8 mouse cellular contexts compared by ENCODE assay signal in genomic region chr10:123195501-123195900, GRCm38 (mm10). TPM values are rescaled to one million over a fixed set of nuclear protein-coding genes. Genes with fewer than 3 reads are reported as not detected.
DNase-seq lines count a peak whose midpoint lies in the region; ATAC-seq and TF ChIP-seq lines count a peak whose summit lies in the region.

No protein-coding gene starts in this region.

- peak overlapping the region; percentile 88 for H3K4me3 ChIP-seq in erythroblast, embryonic 14.5 days (replicated peaks)
- H3K4me3 ChIP-seq in bone marrow macrophage, adult 2 months (ENCODE audit: insufficient read depth, low read length), result peak overlapping the region; percentile 71
- peak overlapping the region; percentile 90 for H3K4me3 ChIP-seq in hindbrain, embryonic 16.5 days (ENCODE audit: low read length)

- ATAC-seq in erythroblast, adult 5-6 weeks (replicated peaks; ENCODE audit: low FRiP score, poor library complexity, severe bottlenecking), result no peak
- ATAC-seq in hindbrain, embryonic 16.5 days, result no peak

- TF ChIP-seq CTCF in bone marrow macrophage, adult 2 months (IDR thresholded peaks at IDR 0.05; ENCODE audit: low read depth, low read length), result no peak

- H3K36me3 ChIP-seq in erythroblast, embryonic 14.5 days (ENCODE audit: control insufficient read depth), result peaks cover 43% of the 10 kb centered on the region
- no peaks in the 10 kb centered on the region for H3K36me3 ChIP-seq in hindbrain, embryonic 16.5 days (ENCODE audit: control insufficient read depth, insufficient read depth, low read length)

- TF ChIP-seq POLR2A in bone marrow macrophage, adult 2 months (IDR thresholded peaks at IDR 0.05; ENCODE audit: borderline replicate concordance, low read depth, low read length), result no peak

- H3K4me1 ChIP-seq in erythroblast, embryonic 14.5 days (ENCODE audit: control insufficient read depth), result peaks cover 66% of the 10 kb centered on the region
- peaks cover 24% of the 10 kb centered on the region for H3K4me1 ChIP-seq in bone marrow macrophage, adult 2 months (ENCODE audit: control insufficient read depth, insufficient read depth, low read length)
- H3K4me1 ChIP-seq in hindbrain, embryonic 16.5 days (ENCODE audit: control insufficient read depth, insufficient read depth, low read depth, low read length), result peaks cover 7% of the 10 kb centered on the region

- H3K27ac ChIP-seq in bone marrow macrophage, adult 2 months (ENCODE audit: insufficient read depth, low read depth, low read length), result no peak overlapping the region
- no peak overlapping the region for H3K27ac ChIP-seq in hindbrain, embryonic 16.5 days (ENCODE audit: low read depth, low read length)

- no peaks in the 10 kb centered on the region for H3K27me3 ChIP-seq in erythroblast, embryonic 14.5 days (ENCODE audit: control insufficient read depth)
- no peaks in the 10 kb centered on the region for H3K27me3 ChIP-seq in hindbrain, embryonic 16.5 days (replicated peaks; ENCODE audit: control insufficient read depth, insufficient read depth, low read length)

- peak overlapping the region; percentile 77 for H3K4me2 ChIP-seq in hindbrain, embryonic 16.5 days (ENCODE audit: low read length)

- H3K9ac ChIP-seq in hindbrain, embryonic 16.5 days (ENCODE audit: low read depth, low read length), result peak overlapping the region; percentile 27; the same call in 1 of the 2 replicates

- H3K9me3 ChIP-seq in erythroblast, embryonic 14.5 days (ENCODE audit: control insufficient read depth, low read length), result no peaks in the 10 kb centered on the region
- H3K9me3 ChIP-seq in hindbrain, embryonic 16.5 days (ENCODE audit: control insufficient read depth, low read length), result no peaks in the 10 kb centered on the region

- DNase-seq in lung, postnatal 36 days, result peak; percentile 69
- no peak for DNase-seq in frontal cortex, postnatal 10 days (ENCODE audit: low spot score in 2 of 2)
- no peak for DNase-seq in yolk sac, embryonic 10.5 days (ENCODE audit: low spot score)
- DNase-seq in cerebellum, adult 11-12 months, result no peak

- WGBS in hindbrain, embryonic 16.5 days, result 15% methylated on average over 7 of the region's 7 CpGs

RNA-seq across cellular contexts. Expression of gene Usp15, which starts 1.3 kb away (rescaled TPM):
- 0.84 and 1.4 TPM in 2 replicates for polyA plus RNA-seq in erythroblast, embryonic 14.5 days (2012)
- total RNA-seq in erythroblast, adult 5-6 weeks (2015; ENCODE audit: low replicate concordance), result 421 and 430 TPM in 2 replicates
- total RNA-seq in erythroblast, adult 5-6 weeks (2017; ENCODE audit: low replicate concordance), result 1,103 and 1,309 TPM in 2 replicates
- 81.7 and 94.7 TPM in 2 replicates for polyA plus RNA-seq in bone marrow macrophage, adult 2 months (2012; ENCODE audit: insufficient read depth, insufficient read length, missing spikeins)
- 64.8 and 67.1 TPM in 2 replicates for polyA plus RNA-seq in hindbrain, embryonic 16.5 days (2015; fragmentation: Nextera tagmentation; extraction: Ambion mirVana)

Comparison
In these comparisons a context has a peak if more than half of its experiments do, and no peak if none do; other contexts are left out.
1. RNA of gene Usp15, which starts 1.3 kb away (polyA plus RNA-seq): 81.7 to 94.7 TPM in bone marrow macrophage, adult 2 months and 64.8 to 67.1 TPM in hindbrain, embryonic 16.5 days; 0.84 to 1.4 TPM in erythroblast, embryonic 14.5 days; every median in the first group is over 10 times any median in the second.
2. Peak in every context shown above with its lines, with median percentiles within 50 percentile points of each other: H3K4me3 ChIP-seq.